Mouse (Mus musculus): Measurements from ENCODE around the gene Atp2c2.

DNA sequence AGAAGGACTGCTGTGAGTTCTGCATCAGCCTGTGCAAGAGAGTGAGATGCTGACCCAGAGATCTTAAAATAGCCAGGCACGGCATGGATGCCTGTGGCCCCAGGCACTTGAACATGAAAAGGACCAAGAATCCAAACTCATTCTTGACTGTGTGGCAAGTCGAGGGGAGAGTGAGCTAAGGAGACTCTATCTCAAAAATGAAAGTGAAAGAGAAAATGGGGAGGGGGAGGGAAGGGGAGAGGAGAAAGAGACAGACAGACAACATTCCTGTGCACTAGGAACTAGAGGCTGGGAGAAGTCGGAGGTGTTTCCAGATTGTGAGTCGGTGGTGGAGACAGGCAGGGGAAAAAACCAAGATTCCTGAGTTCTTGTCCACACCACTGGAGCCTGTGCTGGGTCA, 23.9 kb downstream of the Atp2c2 start:
- no peak for TF ChIP-seq CTCF (IDR thresholded peaks at IDR 0.05; ENCODE audit: low read depth)
- TF ChIP-seq EP300 (optimal IDR thresholded peaks at IDR 0.05): no peak
